Mouse (Mus musculus) ES-E14 (cell line): ENCODE measurements around the gene Rad51c. TPM values are rescaled to one million over a fixed set of nuclear protein-coding genes. Genes with fewer than 3 reads are reported as not detected.
"Not testable (repeated sequence)": the region's sequence is repeated elsewhere in the genome, so short reads cannot be mapped to it uniquely, and the experiment has no call there.

Experiments used
- DNase-seq: peaks from one replicate; pipeline ENCODE4 v3.0.0-alpha.2; 2013; ENCODE audit warnings: low read depth, low spot score
- H3K27ac ChIP-seq: 2 replicates; pipeline ENCODE4 v1.5.1; 2012; ENCODE audit warnings: low read depth, mild to moderate bottlenecking, low read length, moderate library complexity, mixed read lengths; ENCODE audit not compliant: poor library complexity, insufficient read depth, severe bottlenecking
- H3K36me3 ChIP-seq: 2 replicates; pipeline ENCODE4 v1.6.1; 2012; ENCODE audit warnings: mild to moderate bottlenecking, low read length, moderate library complexity, mixed read lengths; ENCODE audit not compliant: control insufficient read depth, poor library complexity, insufficient read depth, severe bottlenecking
- H3K4me1 ChIP-seq, 2 experiments: fragments of 150-350 bp in 1 of 2; sonication (generic) in 1 of 2; 2 replicates each; pipeline ENCODE4 v1.6.1; 2012; ENCODE audit warnings: low read length in 2 of 2, mild to moderate bottlenecking in 1 of 2, mixed read lengths in 1 of 2; ENCODE audit not compliant: control insufficient read depth in 2 of 2, insufficient read depth in 2 of 2, poor library complexity in 1 of 2
- H3K4me3 ChIP-seq, 2 experiments: fragments of 150-350 bp in 1 of 2; sonication (generic) in 1 of 2; 2 replicates each; pipeline ENCODE4 v1.5.1; 2012; ENCODE audit warnings: low read length in 2 of 2, low read depth in 1 of 2, mild to moderate bottlenecking in 1 of 2, mixed read lengths in 1 of 2; ENCODE audit not compliant: insufficient read depth in 1 of 2, poor library complexity in 1 of 2, severe bottlenecking in 1 of 2
- H3K9ac ChIP-seq: 2 replicates; pipeline ENCODE4 v1.6.1; 2012; ENCODE audit warnings: low read depth, mild to moderate bottlenecking, low read length, mixed read lengths; ENCODE audit not compliant: poor library complexity, insufficient read depth, severe bottlenecking
- H3K9me3 ChIP-seq: fragments of 150-350 bp; sonication (generic); 2 replicates; pipeline ENCODE4 v1.6.1; 2012; ENCODE audit warnings: low read depth, mild to moderate bottlenecking, low read length; ENCODE audit not compliant: control insufficient read depth, insufficient read depth
- CHD2 ChIP-seq: IDR thresholded peaks from 2 replicates; pipeline ENCODE4 v1.6.1; 2014; ENCODE audit warnings: mild to moderate bottlenecking, low read depth, low read length, inconsistent platforms
- HCFC1 ChIP-seq: IDR thresholded peaks from 2 replicates; pipeline ENCODE4 v1.6.1; 2012; ENCODE audit warnings: low read length, inconsistent platforms, borderline replicate concordance; ENCODE audit not compliant: insufficient read depth
- MAFK ChIP-seq: IDR thresholded peaks from 2 replicates; pipeline ENCODE4 v1.6.1; 2014; ENCODE audit warnings: mild to moderate bottlenecking, low read depth, low read length, inconsistent platforms; ENCODE audit not compliant: insufficient read depth
- ZC3H11A ChIP-seq: IDR thresholded peaks from 2 replicates; pipeline ENCODE4 v1.6.1; 2012; ENCODE audit warnings: low read depth, mild to moderate bottlenecking, inconsistent platforms, low read length, borderline replicate concordance
- ZNF384 ChIP-seq: IDR thresholded peaks from 2 replicates; pipeline ENCODE4 v1.6.1; 2012; ENCODE audit warnings: low read depth, low read length, inconsistent platforms
- in situ Hi-C, 2 experiments: fragments of 600-800 bp; cut with MboI; formaldehyde crosslinking; loops; one replicate each; pipeline ENCODE4 v1.15.1; 2025; ENCODE audit warnings: low sequenced_read_pairs in 2 of 2, inconsistent platforms in 1 of 2; ENCODE audit not compliant: unreplicated experiment in 2 of 2
- total RNA-seq: library from RNA; depleted of rRNA; stranded (reverse); fragments of 300-350 nt; gene quantifications from 2 replicates; pipeline ENCODE4 v1.2.3, GENCODE M21; 2012

Rad51c gene
- total RNA-seq, 1 experiment = 9.9 TPM

GRCm38 (mm10) chr11:87444735-87445428 lies 40.1 kb upstream of the Rad51c start:
- H3K9ac ChIP-seq = peak overlapping the region; percentile 61; the same call in 1 of the 2 replicates
- peak overlapping the region; percentile 29 to 59; a peak in 3 of 4 replicates for H3K4me3 ChIP-seq
- no peak for TF ChIP-seq CHD2
- no peak for TF ChIP-seq ZC3H11A
- no peak for TF ChIP-seq MAFK
- no peak for TF ChIP-seq HCFC1
- TF ChIP-seq ZNF384 = no peak
- H3K9me3 ChIP-seq = no peaks in the 10 kb centered on the region
- peaks cover 0 to 2% of the 10 kb centered on the region in 2 experiments; a peak in 1 of 4 replicates for H3K4me1 ChIP-seq
- no peak for DNase-seq
- H3K36me3 ChIP-seq = no peaks in the 10 kb centered on the region
- in situ Hi-C loops = no loop called here
- peak overlapping the region; percentile 53; the same call in 1 of the 2 replicates for H3K27ac ChIP-seq

GRCm38 (mm10) chr11:87444056-87444455 lies 39.3 kb upstream of the Rad51c start:
- in situ Hi-C loops, H3K36me3 ChIP-seq, H3K27ac ChIP-seq, H3K9me3 ChIP-seq, H3K4me1 ChIP-seq, DNase-seq, H3K9ac ChIP-seq, H3K4me3 ChIP-seq: not testable (repeated sequence)

GRCm38 (mm10) chr11:87443373-87443883 lies 38.7 kb upstream of the Rad51c start:
- TF ChIP-seq ZC3H11A (no peak), HCFC1 (peak; percentile 69), CHD2 (0 out of 2 replicates have a peak, but pooled peaks have one; percentile 38), MAFK (no peak), ZNF384 (no peak)
- Histone ChIP-seq H3K4me1 (no peaks in the 10 kb centered on the region), H3K27ac (no peak overlapping the region; the same call in 1 of the 2 replicates), H3K4me3 (no peak overlapping the region), H3K9me3 (no peaks in the 10 kb centered on the region), H3K9ac (no peak overlapping the region), H3K36me3 (no peaks in the 10 kb centered on the region; the same call in 1 of the 2 replicates)
- in situ Hi-C loops = no loop called here
- DNase-seq = peak; percentile 60

- H3K4me3 ChIP-seq = peak overlapping the region; percentile 18 to 38; a peak in 2 of 4 replicates
- H3K4me1 ChIP-seq, DNase-seq, H3K36me3 ChIP-seq, H3K9me3 ChIP-seq, in situ Hi-C loops, H3K27ac ChIP-seq: not testable (repeated sequence)
- H3K9ac ChIP-seq = peak overlapping the region; percentile 76
Measured at GRCm38 (mm10) chr11:87442643-87443372, 38.1 kb upstream of the Rad51c start.
